Mouse (Mus musculus) MEL-GATA-1-ER (cell line): ENCODE data around the gene Eif2s3y.

ENCODE experiments used
- DNase-seq: peaks from one replicate; pipeline ENCODE4 v3.0.0-alpha.2; 2012; ENCODE audit warnings: low read depth; ENCODE audit errors: extremely low read depth

Gene Eif2s3y

GRCm38 (mm10) chrY:1009882-1010751 lies at the start of gene Eif2s3y:
Gene Eif2s3y, plus strand, starts transcription at chrY:1010543.
- peak; percentile 89 for DNase-seq
